Mouse (Mus musculus) heart, adult 2 months (tissue): Measurements from ENCODE around the gene Elmo1. TPM values are rescaled to one million over a fixed set of nuclear protein-coding genes. Genes with fewer than 3 reads are reported as not detected.

Experiments
- DNase-seq, 2 experiments: peaks; one replicate each; pipeline ENCODE4 v3.0.0; 2021
- H3K27ac ChIP-seq: fragments of 200-600 bp; 2 replicates; pipeline ENCODE4 v1.8.1; 2022
- H3K27me3 ChIP-seq: fragments of 200-500 bp; 2 replicates; pipeline ENCODE4 v1.6.1; 2012; ENCODE audit warnings: mild to moderate bottlenecking, low read length, inconsistent platforms, mixed read lengths; ENCODE audit not compliant: control insufficient read depth, insufficient read depth
- H3K36me3 ChIP-seq: fragments of 200-500 bp; 2 replicates; pipeline ENCODE4 v1.6.1; 2012; ENCODE audit warnings: low read length, inconsistent platforms; ENCODE audit not compliant: control insufficient read depth, insufficient read depth
- H3K4me1 ChIP-seq: fragments of 200-500 bp; 2 replicates; pipeline ENCODE4 v1.6.1; 2011; ENCODE audit warnings: low read length; ENCODE audit not compliant: control insufficient read depth, insufficient read depth
- H3K4me3 ChIP-seq: fragments of 200-600 bp; 2 replicates; pipeline ENCODE4 v1.8.1; 2022
- H3K79me2 ChIP-seq: fragments of 200-500 bp; replicated peaks from 2 replicates; pipeline ENCODE4 v1.6.1; 2012; ENCODE audit warnings: mild to moderate bottlenecking, inconsistent platforms, low read length, moderate library complexity, mixed read lengths; ENCODE audit not compliant: control insufficient read depth, insufficient read depth
- H3K9ac ChIP-seq: fragments of 200-500 bp; 2 replicates; pipeline ENCODE4 v1.6.1; 2012; ENCODE audit warnings: low read depth, mild to moderate bottlenecking, control low read depth, inconsistent platforms, low read length, mixed read lengths
- CTCF ChIP-seq: fragments of 200-600 bp; IDR thresholded peaks from 2 replicates; pipeline ENCODE4 v1.8.1; 2022; ENCODE audit warnings: antibody characterized with exemption, mild to moderate bottlenecking, moderate library complexity
- EP300 ChIP-seq: fragments of 200-500 bp; IDR thresholded peaks from 2 replicates; pipeline ENCODE4 v1.6.1; 2011; ENCODE audit warnings: low read depth, low read length, control low read depth; ENCODE audit not compliant: insufficient read depth
- POLR2A ChIP-seq: fragments of 200-500 bp; IDR thresholded peaks from 2 replicates; pipeline ENCODE4 v1.6.1; 2011; ENCODE audit warnings: mild to moderate bottlenecking, low read depth, low read length, control low read depth; ENCODE audit not compliant: insufficient read depth
- WGBS: fragments of 180-500 bp; shearing (Covaris S2); methylation state at CpG from one replicate; pipeline ENCODE4 v1.1.7; 2018; 5-methylcytosine and 5-hydroxymethylcytosine counted together
- intact Hi-C: fragments of 180-260 bp; cut with DNase I; formaldehyde crosslinking; loops from one replicate; pipeline ENCODE4 v1.15.1; 2025
- polyA plus RNA-seq: library from polyadenylated mRNA; depleted of rRNA; stranded (reverse); fragments of >200 nt; gene quantifications from 2 replicates; pipeline ENCODE4 v1.2.3, GENCODE M21; 2012
- total RNA-seq, 2 experiments: library from RNA; stranded (reverse); gene quantifications; 2 replicates each; pipeline ENCODE4 v1.2.3; 2021

Gene Elmo1
- total and polyA plus RNA-seq, 3 experiments = 7.0 to 9.1 (median 7.1) TPM

DNA sequence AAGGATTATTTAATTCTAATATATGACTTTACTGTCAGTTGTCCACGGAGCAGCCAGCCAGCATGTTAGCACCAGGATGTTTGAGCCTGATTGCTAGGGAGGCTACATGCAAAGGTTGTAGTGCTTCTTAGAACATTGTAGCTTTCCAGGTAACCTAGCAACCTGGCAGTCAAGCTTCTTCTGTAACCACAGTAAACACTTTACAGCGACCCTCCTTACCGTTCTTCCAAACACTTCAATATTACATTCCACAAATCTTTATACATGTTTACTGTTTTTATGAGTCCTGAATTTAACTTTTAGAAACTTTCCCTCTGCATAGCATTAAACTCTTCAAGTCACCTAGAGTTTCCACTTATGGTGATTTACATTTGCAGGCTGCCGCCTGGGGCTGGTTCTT lies 233.1 kb downstream of the Elmo1 start:
- DNase-seq = no peak
- TF ChIP-seq POLR2A (no peak), CTCF (no peak), EP300 (no peak)
- 93% methylated on average over 4 of the region's 4 CpGs for WGBS
- no peaks in the 10 kb centered on the region for H3K36me3 ChIP-seq
- no peak overlapping the region for H3K4me3 ChIP-seq
- no peaks in the 10 kb centered on the region for H3K79me2 ChIP-seq
- H3K27ac ChIP-seq = no peak overlapping the region
- intact Hi-C loops = no loop called here
- H3K27me3 ChIP-seq = no peaks in the 10 kb centered on the region
- no peak overlapping the region for H3K9ac ChIP-seq
- H3K4me1 ChIP-seq = no peaks in the 10 kb centered on the region

- intact Hi-C loops = no loop called here
- TF ChIP-seq POLR2A (no peak), EP300 (no peak), CTCF (no peak)
- Histone ChIP-seq H3K27me3 (no peaks in the 10 kb centered on the region), H3K36me3 (no peaks in the 10 kb centered on the region), H3K27ac (no peak overlapping the region), H3K4me3 (no peak overlapping the region), H3K79me2 (no peaks in the 10 kb centered on the region), H3K9ac (no peak overlapping the region), H3K4me1 (no peaks in the 10 kb centered on the region)
- WGBS = 93% methylated on average over 4 of the region's 4 CpGs
- DNase-seq = no peak
Observed at GRCm38 (mm10) chr13:20327064-20327463, 236.7 kb downstream of the Elmo1 start.

DNA sequence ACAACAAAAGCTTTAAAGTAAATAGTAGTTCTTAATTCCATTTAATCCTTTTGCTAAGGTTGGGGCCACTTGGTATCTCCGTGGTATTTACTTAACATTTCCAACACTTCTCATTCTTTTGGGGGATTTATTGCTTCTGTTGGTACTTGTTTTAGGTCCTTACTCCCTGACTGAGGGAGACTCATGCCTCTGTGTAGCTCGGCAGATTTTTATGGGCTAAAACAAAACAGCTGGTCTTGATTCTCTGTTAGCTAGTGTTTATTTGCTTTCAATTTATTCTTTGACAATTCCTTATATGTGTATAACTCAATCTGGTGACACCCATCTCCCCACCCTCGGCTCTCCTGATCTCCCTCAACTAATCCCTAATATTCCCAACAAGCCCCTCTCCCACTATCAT lies 237.6 kb downstream of the Elmo1 start:
- no peak for DNase-seq
- H3K36me3 ChIP-seq = no peaks in the 10 kb centered on the region
- intact Hi-C loops = no loop called here
- no peaks in the 10 kb centered on the region for H3K4me1 ChIP-seq
- no peaks in the 10 kb centered on the region for H3K79me2 ChIP-seq
- H3K27ac ChIP-seq = no peak overlapping the region
- no peak overlapping the region for H3K9ac ChIP-seq
- 78% methylated on average over 3 of the region's 3 CpGs for WGBS
- no peaks in the 10 kb centered on the region for H3K27me3 ChIP-seq
- TF ChIP-seq EP300 = no peak
- TF ChIP-seq POLR2A = no peak
- TF ChIP-seq CTCF = no peak
- no peak overlapping the region for H3K4me3 ChIP-seq

- Histone ChIP-seq H3K27me3 (no peaks in the 10 kb centered on the region), H3K79me2 (no peaks in the 10 kb centered on the region), H3K4me3 (no peak overlapping the region), H3K4me1 (no peaks in the 10 kb centered on the region), H3K36me3 (no peaks in the 10 kb centered on the region), H3K27ac (no peak overlapping the region), H3K9ac (no peak overlapping the region)
- 100% methylated on average over 1 of the region's 1 CpGs for WGBS
- intact Hi-C loops = no loop called here
- TF ChIP-seq POLR2A (no peak), CTCF (no peak)
- DNase-seq = no peak
Observed at GRCm38 (mm10) chr13:20328672-20329071, 238.3 kb downstream of the Elmo1 start.

DNA sequence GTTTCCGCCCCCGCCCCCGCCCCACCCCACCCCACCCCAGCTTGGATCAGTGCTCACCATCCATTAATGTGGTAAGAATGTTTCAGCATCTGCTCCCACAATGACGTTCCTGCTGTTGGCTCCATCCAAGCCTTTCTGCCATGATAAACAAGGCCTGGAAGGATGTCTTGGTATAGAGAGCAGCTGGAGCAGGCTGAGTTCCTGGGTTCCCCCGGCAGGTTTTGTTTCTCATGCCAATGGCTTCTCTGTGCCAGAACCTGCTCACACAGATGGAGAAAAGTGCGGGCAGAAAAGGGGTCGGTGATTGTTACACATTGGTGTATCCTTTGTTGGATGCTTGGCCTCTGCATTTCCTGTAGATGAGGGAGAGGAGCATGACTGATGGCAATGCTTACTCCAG lies 240.6 kb downstream of the Elmo1 start:
- DNase-seq = no peak
- H3K9ac ChIP-seq = no peak overlapping the region
- no peak overlapping the region for H3K4me3 ChIP-seq
- H3K27ac ChIP-seq = no peak overlapping the region
- intact Hi-C loops = no loop called here
- no peak for TF ChIP-seq EP300
- TF ChIP-seq POLR2A = no peak
- TF ChIP-seq CTCF = no peak
- no peaks in the 10 kb centered on the region for H3K79me2 ChIP-seq
- H3K36me3 ChIP-seq = no peaks in the 10 kb centered on the region
- WGBS = 81% methylated on average over 7 of the region's 7 CpGs
- no peaks in the 10 kb centered on the region for H3K4me1 ChIP-seq
- H3K27me3 ChIP-seq = no peaks in the 10 kb centered on the region

GRCm38 (mm10) chr13:20335051-20335888 lies 244.9 kb downstream of the Elmo1 start:
- TF ChIP-seq POLR2A (no peak), EP300 (no peak), CTCF (no peak)
- no peak overlapping the region for H3K9ac ChIP-seq
- 92% methylated on average over 4 of the region's 4 CpGs for WGBS
- no peaks in the 10 kb centered on the region for H3K36me3 ChIP-seq
- H3K4me3 ChIP-seq = no peak overlapping the region
- no peaks in the 10 kb centered on the region for H3K4me1 ChIP-seq
- H3K27ac ChIP-seq = no peak overlapping the region
- intact Hi-C loops = no loop called here
- no peaks in the 10 kb centered on the region for H3K27me3 ChIP-seq
- DNase-seq = no peak
- no peaks in the 10 kb centered on the region for H3K79me2 ChIP-seq
